Mouse (Mus musculus) bone marrow, adult 2 months (tissue): ENCODE data around the gene Hk1.

Experiments
- CTCF ChIP-seq: fragments of 200-500 bp; IDR thresholded peaks from 2 replicates; pipeline ENCODE4 v1.5.1; 2011; ENCODE audit warnings: low read length, control low read depth; ENCODE audit not compliant: control insufficient read depth, insufficient read depth
- POLR2A ChIP-seq: fragments of 200-500 bp; IDR thresholded peaks from 2 replicates; pipeline ENCODE4 v1.6.1; 2011; ENCODE audit warnings: low read depth, mild to moderate bottlenecking, control low read depth, low read length, borderline replicate concordance; ENCODE audit not compliant: control insufficient read depth

GRCm38 (mm10) chr10:62239270-62239669 lies 140.4 kb downstream of the Hk1 start:
- TF ChIP-seq POLR2A (no peak), CTCF (no peak)
